Mouse (Mus musculus): Measurements from ENCODE around the gene Chtf18. TPM values are rescaled to one million over a fixed set of nuclear protein-coding genes. Genes with fewer than 3 reads are reported as not detected.

Chtf18 gene
- 3.0 and 4.2 TPM in 2 replicates for polyA plus RNA-seq (2012; rRNA removed)

GRCm38 (mm10) chr17:25727265-25728008 lies at the start of gene Chtf18, which contains the start of gene Rpusd1:
Chtf18 (minus strand) TSS chr17:25727419.
Rpusd1 (plus strand) TSS chr17:25727670.
- no peak for TF ChIP-seq CTCF (IDR thresholded peaks at IDR 0.05; ENCODE audit: insufficient read depth, low read length)
- TF ChIP-seq POLR2A (IDR thresholded peaks at IDR 0.05; ENCODE audit: borderline replicate concordance, extremely low read depth, low read depth, low read length) = peak; percentile 88; the same call in 1 of the 2 replicates
- peak within 1 kb of the TSS; percentile 83 for H3K4me3 ChIP-seq (replicated peaks; ENCODE audit: extremely low read depth, low read depth, low read length)
- peak; percentile 98 for DNase-seq
- H3K4me1 ChIP-seq (ENCODE audit: control insufficient read depth, insufficient read depth, low read length) = peaks cover 9% of the 10 kb centered on the region
- under 1% methylated on average over 37 of the region's 37 CpGs for WGBS

DNA sequence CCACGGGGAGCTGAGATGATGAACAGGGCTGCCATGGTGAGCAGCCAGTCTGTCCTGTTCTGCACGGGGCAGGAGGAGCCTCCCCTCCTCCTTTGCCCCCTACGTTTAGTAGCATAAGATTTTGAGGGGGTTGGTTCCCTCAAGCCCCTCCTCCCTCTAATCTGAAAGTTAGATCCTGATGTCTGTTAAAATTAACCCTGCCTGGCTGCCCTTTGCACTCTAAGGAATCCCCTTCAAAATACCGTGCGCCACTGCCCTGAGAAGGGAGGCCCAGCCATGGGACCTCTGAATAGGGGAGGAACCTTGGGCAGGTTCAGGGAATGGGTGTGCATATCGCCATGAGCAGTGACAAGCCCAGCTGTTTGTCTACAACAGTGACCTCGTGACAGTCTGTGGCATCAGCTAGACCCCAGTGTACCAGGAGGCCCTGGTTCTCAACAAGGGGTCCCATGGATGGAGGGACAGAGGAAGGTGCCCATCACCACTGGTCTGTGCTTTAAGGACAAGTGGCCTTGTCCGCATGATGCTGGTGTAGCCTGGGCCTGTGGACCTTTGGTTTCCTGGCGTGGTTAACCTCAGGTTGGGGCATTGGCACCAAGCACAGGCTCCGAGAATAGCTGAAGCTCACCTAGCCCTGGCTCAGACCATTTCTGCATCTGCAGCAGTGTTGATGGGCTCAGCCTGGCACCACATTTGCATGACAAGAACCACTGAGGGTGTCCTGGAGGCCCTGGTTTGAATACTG lies 48.3 kb upstream of the Chtf18 start:
- Histone ChIP-seq H3K4me3 (replicated peaks; ENCODE audit: extremely low read depth, low read depth, low read length) (no peak overlapping the region), H3K4me1 (ENCODE audit: control insufficient read depth, insufficient read depth, low read length) (peaks cover 4% of the 10 kb centered on the region; the same call in 1 of the 2 replicates)
- DNase-seq = no peak
- 82% methylated on average over 10 of the region's 10 CpGs for WGBS
- no peak for TF ChIP-seq POLR2A (IDR thresholded peaks at IDR 0.05; ENCODE audit: borderline replicate concordance, extremely low read depth, low read depth, low read length)
- no peak for TF ChIP-seq CTCF (IDR thresholded peaks at IDR 0.05; ENCODE audit: insufficient read depth, low read length)

- peak; percentile 98 for DNase-seq
- WGBS = under 1% methylated on average over 37 of the region's 37 CpGs
- TF ChIP-seq CTCF (IDR thresholded peaks at IDR 0.05; ENCODE audit: insufficient read depth, low read length) = peak; percentile 83
- TF ChIP-seq POLR2A (IDR thresholded peaks at IDR 0.05; ENCODE audit: borderline replicate concordance, extremely low read depth, low read depth, low read length) = peak; percentile 87
- Histone ChIP-seq H3K4me1 (ENCODE audit: control insufficient read depth, insufficient read depth, low read length) (peaks cover 4% of the 10 kb centered on the region; the same call in 1 of the 2 replicates), H3K4me3 (replicated peaks; ENCODE audit: extremely low read depth, low read depth, low read length) (peak within 1 kb of the TSS; percentile 63)
Measured at GRCm38 (mm10) chr17:25773549-25774120, 46.4 kb upstream of the Chtf18 start, which contains the start of gene Narfl. Narfl (plus strand) TSS chr17:25773776.

GRCm38 (mm10) chr17:25769331-25769730 lies 42.1 kb upstream of the Chtf18 start:
- 51% methylated on average over 9 of the region's 9 CpGs for WGBS
- H3K4me3 ChIP-seq (replicated peaks; ENCODE audit: extremely low read depth, low read depth, low read length) = no peak overlapping the region
- TF ChIP-seq POLR2A (IDR thresholded peaks at IDR 0.05; ENCODE audit: borderline replicate concordance, extremely low read depth, low read depth, low read length) (no peak), CTCF (IDR thresholded peaks at IDR 0.05; ENCODE audit: insufficient read depth, low read length) (no peak)
- H3K4me1 ChIP-seq (ENCODE audit: control insufficient read depth, insufficient read depth, low read length) = peaks cover 3% of the 10 kb centered on the region; the same call in 1 of the 2 replicates
- no peak for DNase-seq

DNA sequence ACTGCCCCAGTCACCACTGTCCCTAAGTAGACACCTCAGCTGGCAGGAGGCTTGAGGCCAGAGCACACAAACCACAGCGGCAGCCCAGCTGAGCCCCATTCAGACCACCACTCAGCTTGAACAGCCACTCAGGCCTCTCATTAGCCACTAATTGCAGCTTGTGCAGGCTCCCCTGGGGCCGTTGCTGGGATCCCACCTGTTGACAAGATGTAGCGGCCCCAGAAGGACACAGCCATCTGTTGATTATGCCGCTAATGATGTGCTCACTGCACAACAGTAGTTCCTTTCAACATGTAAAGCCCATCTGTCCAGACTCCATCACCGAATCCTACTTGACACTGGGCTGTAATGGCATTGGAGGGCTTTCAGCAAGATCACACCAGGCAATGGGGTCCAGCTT lies 38.7 kb upstream of the Chtf18 start:
- WGBS = 72% methylated on average over 5 of the region's 5 CpGs
- H3K4me3 ChIP-seq (replicated peaks; ENCODE audit: extremely low read depth, low read depth, low read length) = no peak overlapping the region

GRCm38 (mm10) chr17:25762591-25762990 lies 35.4 kb upstream of the Chtf18 start:
- Histone ChIP-seq H3K4me1 (ENCODE audit: control insufficient read depth, insufficient read depth, low read length) (no peaks in the 10 kb centered on the region), H3K4me3 (replicated peaks; ENCODE audit: extremely low read depth, low read depth, low read length) (no peak overlapping the region)
- 49% methylated on average over 3 of the region's 3 CpGs for WGBS
- TF ChIP-seq POLR2A (IDR thresholded peaks at IDR 0.05; ENCODE audit: borderline replicate concordance, extremely low read depth, low read depth, low read length) (no peak), CTCF (IDR thresholded peaks at IDR 0.05; ENCODE audit: insufficient read depth, low read length) (no peak)
- no peak for DNase-seq

More for the DNA sequence above, 38.7 kb upstream of the Chtf18 start:
- DNase-seq = no peak
- H3K4me1 ChIP-seq (ENCODE audit: control insufficient read depth, insufficient read depth, low read length) = no peaks in the 10 kb centered on the region
- TF ChIP-seq CTCF (IDR thresholded peaks at IDR 0.05; ENCODE audit: insufficient read depth, low read length) (no peak), POLR2A (IDR thresholded peaks at IDR 0.05; ENCODE audit: borderline replicate concordance, extremely low read depth, low read depth, low read length) (no peak)

DNA sequence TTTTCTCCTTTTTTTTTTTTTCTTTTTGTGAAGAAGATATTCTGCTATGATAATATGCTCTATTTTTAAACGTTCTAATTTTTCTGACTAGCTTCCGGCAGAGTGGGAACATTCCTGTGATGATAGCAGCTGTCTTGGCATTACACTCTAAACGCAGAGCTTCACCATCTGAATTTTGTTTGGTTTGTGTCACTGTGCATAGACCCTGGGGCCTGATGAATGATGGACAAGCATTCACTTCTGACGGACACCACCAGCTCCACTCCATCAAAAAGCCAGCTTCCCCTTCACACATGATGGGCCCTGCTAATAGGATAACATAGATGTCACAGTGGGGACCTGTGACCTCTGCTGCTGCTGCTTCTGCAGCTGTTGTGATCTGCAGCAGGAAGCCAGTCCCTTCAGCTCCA lies 34.3 kb upstream of the Chtf18 start:
- no peak overlapping the region for H3K4me3 ChIP-seq (replicated peaks; ENCODE audit: extremely low read depth, low read depth, low read length)
- TF ChIP-seq POLR2A (IDR thresholded peaks at IDR 0.05; ENCODE audit: borderline replicate concordance, extremely low read depth, low read depth, low read length) (no peak), CTCF (IDR thresholded peaks at IDR 0.05; ENCODE audit: insufficient read depth, low read length) (no peak)
- 34% methylated on average over 4 of the region's 4 CpGs for WGBS
- H3K4me1 ChIP-seq (ENCODE audit: control insufficient read depth, insufficient read depth, low read length) = no peaks in the 10 kb centered on the region
- no peak for DNase-seq

- DNase-seq = no peak
- no peaks in the 10 kb centered on the region for H3K4me1 ChIP-seq (ENCODE audit: control insufficient read depth, insufficient read depth, low read length)
- no peak overlapping the region for H3K4me3 ChIP-seq (replicated peaks; ENCODE audit: extremely low read depth, low read depth, low read length)
- TF ChIP-seq POLR2A (IDR thresholded peaks at IDR 0.05; ENCODE audit: borderline replicate concordance, extremely low read depth, low read depth, low read length) (no peak), CTCF (IDR thresholded peaks at IDR 0.05; ENCODE audit: insufficient read depth, low read length) (no peak)
- 60% methylated on average over 8 of the region's 8 CpGs for WGBS
Measured at GRCm38 (mm10) chr17:25760148-25760547, 32.9 kb upstream of the Chtf18 start.

- Histone ChIP-seq H3K4me3 (replicated peaks; ENCODE audit: extremely low read depth, low read depth, low read length) (no peak overlapping the region), H3K4me1 (ENCODE audit: control insufficient read depth, insufficient read depth, low read length) (no peaks in the 10 kb centered on the region)
- no peak for DNase-seq
- 48% methylated on average over 3 of the region's 3 CpGs for WGBS
- TF ChIP-seq CTCF (IDR thresholded peaks at IDR 0.05; ENCODE audit: insufficient read depth, low read length) (no peak), POLR2A (IDR thresholded peaks at IDR 0.05; ENCODE audit: borderline replicate concordance, extremely low read depth, low read depth, low read length) (no peak)
Measured at GRCm38 (mm10) chr17:25757691-25758090, 30.5 kb upstream of the Chtf18 start.

Data from lung, adult 2 months (tissue).